Mouse (Mus musculus) embryonic facial prominence, embryonic 10.5 days (tissue): ENCODE measurements around the gene Trmt10a. TPM values are rescaled to one million over a fixed set of nuclear protein-coding genes. Genes with fewer than 3 reads are reported as not detected.

Experiments
- DNase-seq: peaks from one replicate; pipeline ENCODE4 v3.0.0-alpha.2; 2017; ENCODE audit warnings: low spot score
- H3K27ac ChIP-seq: fragments of 300-500 bp; sonication (generic); replicated peaks from 2 replicates; pipeline ENCODE4 v1.5.1; 2016; ENCODE audit warnings: mild to moderate bottlenecking
- H3K27me3 ChIP-seq: fragments of 300-500 bp; sonication (generic); replicated peaks from 2 replicates; pipeline ENCODE4 v1.6.1; 2016; ENCODE audit warnings: low read depth, mild to moderate bottlenecking; ENCODE audit not compliant: poor library complexity, severe bottlenecking
- H3K36me3 ChIP-seq: fragments of 300-500 bp; sonication (generic); replicated peaks from 2 replicates; pipeline ENCODE4 v1.6.1; 2016; ENCODE audit warnings: mild to moderate bottlenecking, moderate library complexity
- H3K4me1 ChIP-seq: fragments of 300-500 bp; sonication (generic); 2 replicates; pipeline ENCODE4 v1.6.1; 2016
- H3K4me3 ChIP-seq: fragments of 300-500 bp; sonication (generic); 2 replicates; pipeline ENCODE4 v1.5.1; 2016; ENCODE audit warnings: mild to moderate bottlenecking, moderate library complexity
- H3K9me3 ChIP-seq: fragments of 300-500 bp; sonication (generic); 2 replicates; pipeline ENCODE4 v1.6.1; 2016; ENCODE audit warnings: mild to moderate bottlenecking
- whole genome bisulfite sequencing: fragments of 180-500 bp; shearing (Covaris S2); methylation state at CpG from one replicate; pipeline ENCODE4 v1.1.7; 2016; 5-methylcytosine and 5-hydroxymethylcytosine counted together
- polyA plus RNA-seq: library from polyadenylated mRNA; unstranded; fragments of >200 nt; fragmentation: Nextera tagmentation; extraction: Ambion mirVana; gene quantifications from 2 replicates; pipeline ENCODE4 v1.2.1, GENCODE M21; 2016

Trmt10a gene
- polyA plus RNA-seq, 1 experiment from 2014 or later, result 20.0 TPM

GRCm38 (mm10) chr3:138142052-138142732, 1.1 kb upstream of the Trmt10a start:
- 55% methylated on average over 4 of the region's 4 CpGs for WGBS
- no peaks in the 10 kb centered on the region for H3K9me3 ChIP-seq
- peaks cover 3% of the 10 kb centered on the region; the same call in 1 of the 2 replicates for H3K36me3 ChIP-seq
- no peaks in the 10 kb centered on the region for H3K27me3 ChIP-seq
- H3K27ac ChIP-seq, result peak overlapping the region; percentile 98
- DNase-seq, result no peak
- H3K4me3 ChIP-seq, result peak overlapping the region; percentile 69
- H3K4me1 ChIP-seq, result no peaks in the 10 kb centered on the region; the same call in 1 of the 2 replicates

- WGBS, result 9% methylated on average over 12 of the region's 12 CpGs
- Histone ChIP-seq H3K36me3 (peaks cover 3% of the 10 kb centered on the region; the same call in 1 of the 2 replicates), H3K27ac (peak overlapping the region; percentile 98), H3K9me3 (no peaks in the 10 kb centered on the region), H3K27me3 (no peaks in the 10 kb centered on the region), H3K4me3 (peak overlapping the region; percentile 69), H3K4me1 (no peaks in the 10 kb centered on the region; the same call in 1 of the 2 replicates)
- DNase-seq, result no peak
These were observed 424 bp upstream of the Trmt10a start for GRCm38 (mm10) chr3:138142733-138143314.

- H3K4me3 ChIP-seq, result peak overlapping the region; percentile 69
- H3K27me3 ChIP-seq, result no peaks in the 10 kb centered on the region
- H3K4me1 ChIP-seq, result no peaks in the 10 kb centered on the region; the same call in 1 of the 2 replicates
- peaks cover 13% of the 10 kb centered on the region for H3K36me3 ChIP-seq
- H3K27ac ChIP-seq, result peak overlapping the region; percentile 98
- under 1% methylated on average over 18 of the region's 18 CpGs for WGBS
- DNase-seq, result no peak
- H3K9me3 ChIP-seq, result no peaks in the 10 kb centered on the region
These were observed 903 bp downstream of the Trmt10a start for GRCm38 (mm10) chr3:138144060-138144641.

- H3K4me3 ChIP-seq, result peak within 1 kb of the TSS; percentile 69
- no peaks in the 10 kb centered on the region for H3K9me3 ChIP-seq
- peak; percentile 71 for DNase-seq
- WGBS, result 7% methylated on average over 8 of the region's 8 CpGs
- no peaks in the 10 kb centered on the region; the same call in 1 of the 2 replicates for H3K4me1 ChIP-seq
- no peaks in the 10 kb centered on the region for H3K27me3 ChIP-seq
- H3K27ac ChIP-seq, result peak within 1 kb of the TSS; percentile 98
- H3K36me3 ChIP-seq, result peaks cover 15% of the 10 kb centered on the region
These were observed 1.5 kb downstream of the Trmt10a start, which contains the start of gene Mttp for GRCm38 (mm10) chr3:138144642-138145171. Gene Mttp, minus strand, starts transcription at chr3:138144968.

- Histone ChIP-seq H3K4me1 (no peaks in the 10 kb centered on the region), H3K4me3 (no peak overlapping the region), H3K36me3 (peaks cover 48% of the 10 kb centered on the region), H3K27me3 (no peaks in the 10 kb centered on the region), H3K9me3 (no peaks in the 10 kb centered on the region), H3K27ac (no peak overlapping the region)
- no peak for DNase-seq
- WGBS, result 92% methylated on average over 2 of the region's 2 CpGs
These were observed 5.6 kb downstream of the Trmt10a start for GRCm38 (mm10) chr3:138148811-138149210.

- Histone ChIP-seq H3K36me3 (peaks cover 56% of the 10 kb centered on the region), H3K9me3 (no peaks in the 10 kb centered on the region)
These were observed 11.8 kb downstream of the Trmt10a start for GRCm38 (mm10) chr3:138155062-138155461.

GRCm38 (mm10) chr3:138156651-138157050, 13.4 kb downstream of the Trmt10a start:
- 74% methylated on average over 10 of the region's 10 CpGs for WGBS
- Histone ChIP-seq H3K27me3 (no peaks in the 10 kb centered on the region), H3K36me3 (peaks cover 45% of the 10 kb centered on the region), H3K27ac (no peak overlapping the region; the same call in 1 of the 2 replicates), H3K4me3 (no peak overlapping the region), H3K9me3 (no peaks in the 10 kb centered on the region), H3K4me1 (peaks cover 7% of the 10 kb centered on the region; the same call in 1 of the 2 replicates)
- no peak for DNase-seq

More at GRCm38 (mm10) chr3:138155062-138155461, 11.8 kb downstream of the Trmt10a start:
- Histone ChIP-seq H3K4me3 (no peak overlapping the region), H3K27ac (no peak overlapping the region), H3K4me1 (0 out of 2 replicates have a peak, but pooled peaks cover 7% of the 10 kb centered on the region), H3K27me3 (no peaks in the 10 kb centered on the region)
- no peak for DNase-seq
- 91% methylated on average over 4 of the region's 4 CpGs for WGBS

GRCm38 (mm10) chr3:138161623-138162022, 18.4 kb downstream of the Trmt10a start:
- no peak for DNase-seq
- H3K4me1 ChIP-seq, result peaks cover 5% of the 10 kb centered on the region; the same call in 1 of the 2 replicates
- no peaks in the 10 kb centered on the region for H3K9me3 ChIP-seq
- H3K36me3 ChIP-seq, result peaks cover 10% of the 10 kb centered on the region
- H3K27me3 ChIP-seq, result no peaks in the 10 kb centered on the region
- 82% methylated on average over 10 of the region's 10 CpGs for WGBS
- no peak overlapping the region for H3K4me3 ChIP-seq
- no peak overlapping the region for H3K27ac ChIP-seq

GRCm38 (mm10) chr3:138162553-138163183, 19.4 kb downstream of the Trmt10a start:
- peaks cover 4% of the 10 kb centered on the region; the same call in 1 of the 2 replicates for H3K4me1 ChIP-seq
- H3K27me3 ChIP-seq, result no peaks in the 10 kb centered on the region
- peaks cover 3% of the 10 kb centered on the region for H3K36me3 ChIP-seq
- H3K4me3 ChIP-seq, result no peak overlapping the region
- no peak overlapping the region for H3K27ac ChIP-seq
- DNase-seq, result no peak
- H3K9me3 ChIP-seq, result no peaks in the 10 kb centered on the region
- WGBS, result 67% methylated on average over 4 of the region's 4 CpGs

- Histone ChIP-seq H3K36me3 (no peaks in the 10 kb centered on the region), H3K27ac (no peak overlapping the region), H3K4me3 (no peak overlapping the region), H3K9me3 (no peaks in the 10 kb centered on the region), H3K27me3 (no peaks in the 10 kb centered on the region), H3K4me1 (no peaks in the 10 kb centered on the region)
- WGBS, result 77% methylated on average over 10 of the region's 10 CpGs
- no peak for DNase-seq
These were observed 30.0 kb downstream of the Trmt10a start for GRCm38 (mm10) chr3:138173291-138173690.

GRCm38 (mm10) chr3:138175551-138175950, 32.3 kb downstream of the Trmt10a start:
- WGBS, result 92% methylated on average over 6 of the region's 6 CpGs

GRCm38 (mm10) chr3:138182019-138182418, 38.8 kb downstream of the Trmt10a start:
- DNase-seq, result no peak
- H3K36me3 ChIP-seq, result no peaks in the 10 kb centered on the region
- H3K9me3 ChIP-seq, result no peaks in the 10 kb centered on the region
- WGBS, result 90% methylated on average over 2 of the region's 2 CpGs
- no peaks in the 10 kb centered on the region for H3K27me3 ChIP-seq
- H3K27ac ChIP-seq, result no peak overlapping the region
- peaks cover 4% of the 10 kb centered on the region; the same call in 1 of the 2 replicates for H3K4me1 ChIP-seq
- H3K4me3 ChIP-seq, result no peak overlapping the region

More at GRCm38 (mm10) chr3:138175551-138175950, 32.3 kb downstream of the Trmt10a start:
- Histone ChIP-seq H3K27me3 (no peaks in the 10 kb centered on the region), H3K36me3 (no peaks in the 10 kb centered on the region), H3K4me1 (no peaks in the 10 kb centered on the region), H3K9me3 (no peaks in the 10 kb centered on the region), H3K4me3 (no peak overlapping the region), H3K27ac (no peak overlapping the region)
- no peak for DNase-seq
